Mouse (Mus musculus) cerebellum, postnatal 36 days (tissue): ENCODE measurements at regions not wholly inside any gene's neighbourhood (a gene's known extent, or its start where the extent isn't known, plus 50 kb on each side); places are given as distances from the start of the nearest gene placed in this dataset.
"Not testable (repeated sequence)": the region's sequence is repeated elsewhere in the genome, so short reads cannot be mapped to it uniquely, and the experiment has no call there.

ENCODE experiments used
- DNase-seq, 2 experiments: peaks; one replicate each; pipeline ENCODE4 v3.0.0; 2021 to 2022; ENCODE audit warnings: mixed read lengths in 2 of 2

GRCm38 (mm10) chrX:65778656-65779370, 525.2 kb downstream of the 4930447F04Rik start:
- DNase-seq: not testable (repeated sequence)

DNA sequence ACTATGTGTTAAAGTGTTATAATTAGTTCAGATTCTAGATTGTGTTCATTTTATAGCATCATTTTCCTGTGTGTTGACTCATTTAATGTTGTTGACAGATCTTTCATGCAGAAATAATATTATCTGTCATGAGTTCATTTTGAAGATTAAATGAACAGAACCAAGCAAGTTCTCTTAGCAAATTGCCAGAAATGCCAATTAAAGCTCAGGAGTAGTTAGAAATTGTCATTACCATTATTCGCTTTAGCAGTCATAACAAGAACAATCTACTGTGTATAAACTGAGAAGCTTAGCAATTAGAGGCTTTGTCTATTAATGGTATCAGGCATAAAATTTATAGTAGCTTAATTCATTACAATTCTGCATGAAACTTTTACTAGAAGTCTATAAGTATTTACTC, 534.2 kb downstream of the 4930447F04Rik start:
- no peak for DNase-seq

DNA sequence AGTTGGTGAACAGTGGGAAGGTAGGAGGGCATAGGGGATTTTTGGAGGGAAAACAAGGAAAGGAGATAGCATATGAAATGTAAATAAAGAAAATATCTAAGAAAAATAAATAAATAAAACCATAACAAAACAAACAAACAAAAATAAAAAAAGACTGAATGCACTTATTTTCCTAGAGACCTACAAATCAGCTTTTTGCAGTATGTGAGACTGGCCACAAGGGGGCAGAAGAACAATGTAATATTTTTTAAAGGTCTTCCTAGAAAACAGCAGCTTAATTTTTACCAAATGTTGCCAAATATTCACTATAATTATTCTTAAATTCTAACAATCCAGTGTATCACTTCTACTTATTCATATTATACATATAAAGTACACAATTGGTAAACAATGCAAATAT, 569.4 kb downstream of the 4930447F04Rik start:
- DNase-seq: peak; percentile 5 to 16

DNA sequence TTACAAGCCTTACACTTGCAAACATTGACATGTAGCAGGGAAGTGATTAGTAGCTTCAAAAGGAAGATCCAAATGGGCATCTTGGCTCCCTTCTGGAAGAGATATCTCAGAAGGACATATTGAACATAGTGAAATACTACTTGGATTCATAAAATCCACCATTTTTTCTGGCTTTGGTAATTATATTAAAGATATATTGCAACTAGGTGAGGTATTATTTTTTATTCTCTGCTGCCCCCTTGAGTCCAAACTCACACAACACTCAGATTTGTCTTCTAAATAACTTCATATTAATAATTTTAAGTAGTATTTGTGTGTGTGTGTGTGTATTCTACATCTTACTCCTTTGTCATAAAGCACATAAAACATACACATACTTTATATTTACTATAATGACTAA, 588.5 kb downstream of the 4930447F04Rik start:
- DNase-seq: no peak
